Mouse (Mus musculus) v-Abl transformed pro-B cells (cell line): Measurements from ENCODE around the gene Siae.

Source experiments
- in situ Hi-C, 2 experiments: fragments of 400-800 bp; cut with MboI; formaldehyde crosslinking; loops; one replicate each; pipeline ENCODE4 v1.15.1; 2025; ENCODE audit not compliant: unreplicated experiment in 2 of 2

Gene Siae

DNA sequence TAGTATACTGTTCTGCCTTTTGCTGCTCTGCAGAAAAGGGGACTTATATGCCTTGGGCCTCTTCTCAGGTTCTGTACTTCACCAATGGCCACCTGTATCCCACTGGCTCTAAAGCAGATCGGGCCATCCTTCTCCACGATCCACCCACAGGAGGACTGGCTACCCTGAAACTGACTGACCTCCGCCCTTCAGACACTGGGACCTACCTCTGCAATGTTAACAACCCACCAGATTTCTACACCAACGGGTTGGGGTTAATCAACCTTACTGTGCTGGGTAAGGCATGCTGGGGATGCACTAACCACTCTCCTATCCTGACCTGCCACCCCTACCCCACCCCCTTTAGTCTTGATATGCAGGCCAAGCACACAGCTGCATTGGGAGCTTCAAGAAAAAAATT is 15.3 kb upstream of the Siae start:
- in situ Hi-C loops, result loop anchor here in 1 of 2 experiments (10.0 kb wide), 2 partner anchors 75 kb away; partner anchors contain the start of gene Spa17

DNA sequence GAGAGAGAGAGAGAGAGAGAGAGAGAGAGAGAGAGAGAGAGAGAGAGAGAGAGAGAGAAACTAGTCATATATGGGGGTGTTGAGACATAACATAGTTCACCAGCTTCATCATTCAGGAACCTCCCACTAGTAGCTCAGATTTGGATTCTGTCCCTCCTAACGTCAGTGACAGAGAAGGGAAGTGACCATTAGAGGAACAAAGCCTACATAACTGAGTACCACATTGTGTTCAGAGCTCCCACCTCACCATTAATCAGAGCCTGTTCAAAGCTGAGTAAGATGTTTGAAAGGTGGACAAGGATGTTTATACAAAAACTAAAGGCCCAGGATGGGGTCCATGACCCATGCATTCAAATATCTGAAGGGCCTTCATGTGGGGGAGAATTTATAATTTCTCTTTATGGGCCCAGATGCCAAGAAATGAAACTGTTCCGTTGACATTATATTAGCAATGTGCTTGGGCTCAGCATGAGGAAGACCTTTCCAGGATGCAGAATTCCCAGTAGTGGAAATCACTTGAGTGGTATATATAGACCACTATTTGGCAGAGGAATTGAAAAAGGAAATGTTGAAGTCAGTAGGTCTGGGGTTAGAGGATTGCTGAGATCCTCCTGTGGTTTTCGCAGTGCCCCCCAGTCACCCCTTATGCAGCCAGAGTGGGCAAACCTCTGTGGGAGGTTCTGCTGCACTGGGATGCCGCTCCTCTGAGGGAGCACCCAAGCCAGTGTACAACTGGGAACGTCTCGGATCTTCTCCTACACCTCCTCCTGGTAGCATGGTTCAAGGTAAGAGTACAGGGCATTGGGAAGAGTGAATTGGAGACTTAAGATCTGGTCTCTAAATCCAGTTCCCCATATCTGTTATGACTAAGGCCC is 14.6 kb upstream of the Siae start:
- in situ Hi-C loops, result loop anchor here in 1 of 2 experiments (10.0 kb wide), 2 partner anchors 74 to 76 kb away; partner anchors contain the start of gene Spa17

DNA sequence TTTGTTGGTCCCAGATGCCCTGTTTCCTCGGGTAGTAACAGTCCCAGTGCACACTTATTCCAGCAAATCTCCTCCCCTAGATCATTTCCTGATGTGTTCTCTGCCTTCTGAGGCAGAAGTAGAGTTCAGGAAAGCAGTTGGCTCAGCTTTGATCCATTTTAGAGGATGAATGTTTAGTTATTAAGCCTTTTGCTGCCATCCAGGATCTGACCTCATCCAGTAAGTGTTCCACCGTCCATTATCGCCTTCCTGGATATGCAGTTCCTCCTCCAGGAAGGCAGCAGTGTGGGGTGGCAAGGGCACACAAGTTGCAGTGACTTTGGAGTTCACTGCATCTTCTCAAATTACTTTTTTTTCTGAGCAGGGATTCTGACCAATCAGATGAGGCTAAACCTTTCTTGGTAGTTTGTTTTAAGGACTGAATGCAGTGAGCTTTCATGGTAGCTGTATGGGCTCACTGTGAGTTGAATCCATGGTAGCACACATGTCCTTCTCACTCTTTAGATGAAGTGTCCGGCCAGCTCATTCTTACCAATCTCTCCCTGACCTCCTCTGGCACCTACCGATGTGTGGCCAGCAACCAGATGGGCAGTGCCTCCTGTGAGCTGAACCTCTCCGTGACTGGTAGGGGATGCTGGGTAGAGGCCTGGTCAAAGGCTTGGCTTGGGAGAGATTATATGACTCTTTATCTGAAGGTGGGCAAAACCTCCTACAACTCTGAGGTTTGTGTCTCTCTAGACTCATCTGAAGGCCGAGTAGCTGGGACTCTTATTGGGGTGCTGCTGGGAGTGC is 13.5 kb upstream of the Siae start:
- in situ Hi-C loops, result loop anchor here in 1 of 2 experiments (10.0 kb wide), 2 partner anchors 73 to 77 kb away; partner anchors contain the start of gene Spa17

GRCm38 (mm10) chr9:37543869-37544440 is 11.5 kb upstream of the Siae start:
- in situ Hi-C loops, result loop anchor here in 1 of 2 experiments (10.0 kb wide), 2 partner anchors 71 to 79 kb away; partner anchors contain the start of gene Spa17

- in situ Hi-C loops, result loop anchor here in 1 of 2 experiments (10.0 kb wide), 2 partner anchors 70 to 80 kb away; partner anchors contain the start of gene Spa17
Measured at GRCm38 (mm10) chr9:37544447-37545165, 10.9 kb upstream of the Siae start.

DNA sequence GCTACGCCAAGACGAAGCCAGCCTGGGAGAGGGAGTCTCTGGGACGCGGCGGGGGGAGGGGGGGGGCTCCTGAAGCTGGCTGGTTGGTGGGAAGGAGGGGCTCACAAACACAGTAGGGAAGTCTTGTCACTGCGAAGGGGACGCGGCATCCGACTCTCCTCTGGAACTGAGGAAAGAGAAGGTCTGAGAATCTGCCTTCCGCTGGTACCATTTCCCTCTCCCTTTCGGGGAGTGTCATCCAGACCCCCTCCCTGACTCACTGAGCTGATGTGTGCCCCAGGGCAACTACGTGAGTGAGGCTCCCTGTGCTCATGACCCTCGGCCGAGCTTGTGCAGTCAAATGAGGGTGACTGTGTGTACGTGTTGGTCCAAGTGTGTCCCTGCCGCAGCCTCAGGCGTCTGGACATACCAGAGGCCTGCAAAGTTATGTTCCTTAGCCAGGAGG is 10.3 kb upstream of the Siae start:
- in situ Hi-C loops, result loop anchor here in 1 of 2 experiments (10.0 kb wide), 2 partner anchors 70 to 80 kb away; partner anchors contain the start of gene Spa17

GRCm38 (mm10) chr9:37545847-37546452 is 9.5 kb upstream of the Siae start:
- in situ Hi-C loops, result loop anchor here in 1 of 2 experiments (10.0 kb wide), 2 partner anchors 69 to 81 kb away; partner anchors contain the start of gene Spa17

DNA sequence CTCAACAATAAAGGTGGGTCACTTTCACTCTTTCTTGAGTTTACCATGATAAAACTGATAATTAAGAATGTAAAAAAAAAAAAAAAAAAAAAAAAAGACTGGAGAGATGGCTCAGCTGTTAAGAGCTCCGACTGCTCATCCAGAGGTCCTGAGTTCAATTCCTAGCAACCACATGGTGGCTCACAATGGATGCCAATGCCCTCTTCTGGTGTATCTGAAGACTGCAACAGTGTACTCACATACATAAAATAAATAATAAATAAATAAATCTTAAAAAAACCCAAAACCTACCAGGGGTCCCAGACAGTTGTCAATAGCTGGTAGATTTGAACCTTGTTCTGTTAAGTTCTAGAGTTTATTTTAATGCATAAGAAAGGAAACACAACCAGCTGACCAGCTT is 8.6 kb upstream of the Siae start:
- in situ Hi-C loops, result loop anchor here in 1 of 2 experiments (10.0 kb wide), 2 partner anchors 68 to 82 kb away; partner anchors contain the start of gene Spa17

GRCm38 (mm10) chr9:37550435-37550834 is 5.1 kb upstream of the Siae start:
- in situ Hi-C loops, result no loop called here

DNA sequence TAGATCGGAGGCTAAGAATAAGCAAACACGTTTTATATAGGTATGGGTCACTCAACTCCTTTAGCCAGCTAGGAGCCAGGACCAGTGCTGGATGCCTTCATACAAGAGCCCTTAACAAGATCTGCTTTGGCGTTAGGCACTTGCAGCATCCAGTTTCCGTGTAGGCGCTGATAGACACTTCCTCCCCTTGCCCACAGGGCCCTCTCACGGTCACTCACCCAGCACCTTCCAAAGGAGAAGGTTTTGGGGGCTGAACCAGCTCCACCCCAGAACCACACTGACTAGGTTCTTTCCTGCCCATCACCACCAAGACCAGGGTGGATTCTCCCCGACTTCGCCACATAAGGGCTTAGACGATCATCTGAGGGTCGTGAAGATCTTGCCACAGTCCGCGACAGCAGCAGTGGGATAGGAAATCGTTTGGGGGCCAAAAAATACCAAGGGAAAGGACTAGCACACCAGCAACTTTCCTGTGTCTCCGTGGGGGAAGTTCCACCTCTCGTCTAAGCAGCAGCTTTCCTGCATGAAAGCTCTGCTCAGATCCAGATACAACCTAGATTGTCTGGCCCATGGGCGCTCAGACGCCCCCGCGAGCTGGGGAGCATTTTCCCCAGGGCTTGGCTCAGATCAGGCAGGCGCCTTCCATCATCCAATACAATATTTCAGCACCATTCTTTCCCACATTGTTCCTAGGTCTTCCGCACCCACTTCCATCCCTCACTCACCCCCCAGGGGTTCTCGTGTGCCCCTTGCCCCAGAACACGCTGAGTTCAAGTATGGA is 3.6 kb upstream of the Siae start:
- in situ Hi-C loops, result no loop called here

DNA sequence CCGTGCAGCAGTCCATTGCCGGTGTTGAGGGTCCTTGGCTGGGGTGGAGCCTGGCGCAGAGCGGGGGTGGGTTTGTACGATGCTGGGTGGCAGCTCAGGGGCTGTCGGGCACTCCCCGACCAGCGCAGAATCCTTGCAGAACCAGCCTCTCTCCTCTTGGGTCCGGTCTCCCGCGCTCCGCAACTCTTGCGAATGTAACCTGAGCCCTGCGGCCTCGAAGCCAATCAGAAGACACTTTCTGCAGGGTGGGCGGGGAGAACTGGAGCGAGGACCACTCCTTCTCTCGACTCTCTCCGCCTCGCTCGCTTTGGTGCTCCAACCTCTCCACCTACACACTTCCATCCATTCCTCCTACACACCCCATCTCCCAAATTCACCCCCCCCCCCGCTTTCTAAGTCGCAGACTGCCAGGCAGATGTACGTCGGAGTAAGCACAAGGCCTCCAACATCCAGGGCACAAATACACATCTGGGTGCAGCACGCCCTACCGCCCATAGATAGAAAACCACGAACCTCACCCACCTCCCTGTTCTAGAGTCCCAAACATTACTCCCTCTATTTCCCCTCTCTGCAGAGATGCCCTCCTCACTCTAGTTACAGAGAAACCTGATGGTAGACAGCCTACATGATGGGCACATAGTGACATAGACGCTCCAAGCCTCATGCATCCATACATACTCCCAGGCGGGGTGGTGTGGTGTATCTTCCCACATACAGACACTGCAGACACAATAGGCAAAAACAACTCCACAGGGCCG is 2.8 kb upstream of the Siae start, which contains the start of gene Nrgn:
TSS of gene Nrgn (minus strand) at position 369 of the 758 bp plus-strand sequence.
- in situ Hi-C loops, result no loop called here

DNA sequence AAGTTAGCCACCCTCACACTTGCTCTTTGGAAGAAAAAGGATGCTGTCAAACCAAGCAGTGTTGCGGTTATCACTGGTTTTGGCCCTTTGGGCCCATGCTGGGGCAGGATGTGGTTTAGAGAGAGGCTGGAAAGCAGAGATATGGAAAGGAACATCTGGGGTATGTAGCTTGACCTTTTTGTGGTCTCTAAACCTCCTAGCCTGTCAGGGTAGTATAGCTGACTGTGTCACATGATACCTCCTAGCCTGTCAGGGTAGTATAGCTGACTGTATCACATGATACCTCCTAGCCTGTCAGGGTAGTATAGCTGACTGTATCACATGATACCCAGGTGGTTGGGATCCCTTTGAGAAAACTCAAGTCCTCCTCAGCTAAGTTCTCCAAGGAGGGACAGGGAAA is 1.2 kb upstream of the Siae start:
- in situ Hi-C loops, result no loop called here

DNA sequence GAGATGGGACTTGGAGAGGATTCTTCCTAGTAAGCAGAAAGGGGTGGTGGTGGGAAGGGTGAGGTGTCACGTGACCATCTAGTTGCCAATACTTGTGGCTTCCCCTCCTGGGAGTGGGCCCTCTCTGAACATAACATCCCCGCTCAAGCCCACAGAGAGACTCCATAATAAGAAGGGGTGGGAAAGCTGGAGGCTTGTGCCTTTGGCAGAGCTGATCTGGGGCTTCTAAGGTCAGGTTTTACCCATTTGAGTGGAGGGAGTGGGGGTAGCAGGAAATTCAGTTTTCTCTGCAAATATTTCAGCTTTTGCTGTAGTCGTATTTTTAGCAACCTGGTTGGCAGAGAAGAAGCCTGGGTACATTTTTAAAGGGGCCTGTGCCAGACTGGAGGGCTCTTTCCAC is 868 bp downstream of the Siae start:
- in situ Hi-C loops, result no loop called here

DNA sequence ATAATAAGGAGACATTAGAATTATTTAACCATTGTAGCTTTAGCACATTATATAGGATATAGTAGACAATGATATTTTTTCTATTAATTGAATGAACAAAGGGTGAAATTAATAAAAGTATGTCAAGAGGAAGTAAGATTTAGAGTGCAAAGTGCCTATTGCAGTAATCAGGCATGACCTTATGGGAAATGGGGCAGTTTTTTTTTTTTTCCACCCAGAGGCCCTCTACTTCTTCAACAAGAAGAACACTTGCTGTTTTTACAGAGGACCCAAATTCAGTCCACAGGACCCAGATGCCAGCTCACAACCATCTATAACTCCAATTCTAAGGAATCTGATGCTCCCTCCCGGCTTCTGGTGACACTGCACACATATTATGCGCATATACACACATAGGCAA is 5.1 kb downstream of the Siae start:
- in situ Hi-C loops, result no loop called here

DNA sequence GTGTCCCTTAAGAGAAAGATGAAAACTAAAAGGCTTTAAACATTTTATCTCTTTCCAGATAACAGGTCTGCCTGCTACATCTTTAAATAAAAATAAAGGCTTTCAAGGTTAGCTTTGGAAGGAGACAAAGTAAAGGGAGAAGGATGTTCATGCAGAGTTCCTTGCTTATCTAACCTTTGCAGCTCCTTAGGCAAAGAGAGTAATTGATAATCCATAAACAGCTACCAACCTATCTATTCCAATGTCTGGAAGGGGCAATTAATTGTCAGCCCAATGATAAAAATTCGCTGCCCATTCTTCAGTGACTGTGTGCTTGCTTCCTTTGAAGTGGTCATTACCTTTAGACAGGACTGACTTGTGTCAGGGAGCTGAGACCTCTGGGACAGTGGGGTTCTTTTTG is 8.3 kb downstream of the Siae start:
- in situ Hi-C loops, result no loop called here

DNA sequence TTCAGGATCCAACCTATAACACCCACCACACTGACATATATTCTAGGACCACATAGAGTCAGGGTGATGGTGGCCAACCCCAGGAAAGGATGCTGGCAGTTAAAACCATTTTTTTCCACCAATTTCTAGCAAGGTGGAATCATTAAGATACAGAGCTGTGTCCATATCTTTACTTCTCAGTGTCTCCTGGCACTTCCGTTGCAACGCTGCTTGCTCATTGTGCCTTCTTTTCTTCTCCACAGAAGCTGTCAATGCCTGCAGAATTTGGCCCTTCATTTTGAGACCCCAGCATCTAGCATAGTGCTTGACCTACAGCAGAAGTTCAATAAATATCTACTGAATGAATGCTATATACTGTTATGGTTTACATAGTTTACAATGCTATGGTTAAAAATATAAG is 11.5 kb downstream of the Siae start:
- in situ Hi-C loops, result no loop called here

DNA sequence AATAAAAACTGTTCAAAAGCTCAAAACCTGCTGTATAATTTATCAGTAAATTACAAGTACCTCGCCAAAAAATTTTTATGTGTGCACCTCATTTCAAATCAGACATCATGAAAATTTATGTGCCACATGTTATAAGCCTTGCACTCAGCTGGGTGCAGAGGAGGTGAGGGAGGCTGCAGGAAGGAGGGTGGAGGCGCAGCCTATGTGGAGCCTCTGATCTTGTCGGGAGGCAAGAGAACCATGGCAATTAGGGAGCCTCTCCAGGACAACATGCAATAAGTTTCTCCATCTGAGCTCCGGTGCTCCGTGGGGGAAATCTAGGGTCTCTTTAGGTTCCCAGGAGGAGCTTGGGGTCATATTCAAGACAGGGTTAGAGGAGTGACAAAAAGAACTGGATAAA is 12.0 kb downstream of the Siae start:
- in situ Hi-C loops, result no loop called here
